Mouse (Mus musculus) liver, embryonic 16.5 days (tissue): ENCODE results near the gene Fam8a1. TPM values are rescaled to one million over a fixed set of nuclear protein-coding genes. Genes with fewer than 3 reads are reported as not detected.

Source experiments
- ATAC-seq: fragments of 200-750 bp; cut with Nextera tagmentation; 2 replicates; pipeline ENCODE4 v1.8.0; 2017; ENCODE audit warnings: low read depth, mild to moderate bottlenecking, moderate number of reproducible peaks, moderate library complexity
- H3K27ac ChIP-seq: fragments of 300-500 bp; sonication (generic); 2 replicates; pipeline ENCODE4 v1.5.1; 2014; ENCODE audit warnings: mild to moderate bottlenecking, low read length
- H3K27me3 ChIP-seq: fragments of 300-500 bp; sonication (generic); 2 replicates; pipeline ENCODE4 v1.6.1; 2014; ENCODE audit warnings: low read depth, low read length, mixed read lengths; ENCODE audit not compliant: control insufficient read depth, insufficient read depth
- H3K36me3 ChIP-seq: fragments of 300-500 bp; sonication (generic); 2 replicates; pipeline ENCODE4 v1.6.1; 2014; ENCODE audit warnings: mild to moderate bottlenecking; ENCODE audit not compliant: control insufficient read depth, insufficient read depth
- H3K4me1 ChIP-seq: fragments of 300-500 bp; sonication (generic); 2 replicates; pipeline ENCODE4 v1.6.1; 2014; ENCODE audit warnings: low read depth, low read length, mixed read lengths; ENCODE audit not compliant: control insufficient read depth
- H3K4me2 ChIP-seq: fragments of 300-500 bp; sonication (generic); 2 replicates; pipeline ENCODE4 v1.6.1; 2014; ENCODE audit warnings: low read depth, low read length, mixed read lengths
- H3K4me3 ChIP-seq: fragments of 300-500 bp; sonication (generic); 2 replicates; pipeline ENCODE4 v1.5.1; 2014; ENCODE audit warnings: low read depth, mild to moderate bottlenecking, low read length
- H3K9ac ChIP-seq: fragments of 300-500 bp; sonication (generic); 2 replicates; pipeline ENCODE4 v1.6.1; 2014; ENCODE audit warnings: low read depth, low read length
- H3K9me3 ChIP-seq: fragments of 300-500 bp; sonication (generic); replicated peaks from 2 replicates; pipeline ENCODE4 v1.6.1; 2016; ENCODE audit warnings: low read length; ENCODE audit not compliant: control insufficient read depth
- WGBS: fragments of 180-500 bp; shearing (Covaris S2); extraction: QIAGEN DNeasy Blood & Tissue Kit; methylation state at CpG from one replicate; pipeline ENCODE4 v1.1.7; 2014; ENCODE audit not compliant: insufficient replicate concordance; 5-methylcytosine and 5-hydroxymethylcytosine counted together
- polyA plus RNA-seq: library from polyadenylated mRNA; unstranded; fragments of >200 nt; fragmentation: Nextera tagmentation; extraction: Ambion mirVana; gene quantifications from 2 replicates; pipeline ENCODE4 v1.2.1, GENCODE M21; 2015

The Fam8a1 gene
- polyA plus RNA-seq, 1 experiment from 2014 or later: 2.3 TPM

DNA sequence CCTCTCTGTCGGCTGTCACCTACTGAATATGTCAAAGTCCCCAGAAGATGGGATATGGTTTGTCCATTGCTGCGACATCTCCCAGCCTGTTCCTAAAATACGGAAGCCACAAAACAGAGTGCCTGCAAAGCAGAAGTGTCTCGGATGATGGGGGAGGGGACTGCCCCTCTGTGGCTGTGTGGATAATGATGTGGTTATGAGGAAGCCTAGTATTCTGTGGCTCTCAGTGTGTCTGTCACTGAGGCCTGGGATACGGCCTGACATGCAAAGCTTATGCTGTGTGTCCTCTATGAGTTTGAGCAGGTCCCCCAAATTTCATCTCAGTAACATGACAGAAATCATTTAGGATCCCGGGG, 35.2 kb upstream of the Fam8a1 start:
- Histone ChIP-seq H3K9ac (no peak overlapping the region), H3K9me3 (no peaks in the 10 kb centered on the region), H3K27me3 (no peaks in the 10 kb centered on the region), H3K4me3 (no peak overlapping the region), H3K4me1 (no peaks in the 10 kb centered on the region), H3K36me3 (no peaks in the 10 kb centered on the region), H3K4me2 (no peak overlapping the region), H3K27ac (no peak overlapping the region)
- no peak for ATAC-seq
- WGBS: 22% methylated on average over 6 of the region's 6 CpGs

- ATAC-seq: no peak
- H3K9me3 ChIP-seq: peaks cover 3% of the 10 kb centered on the region
- no peak overlapping the region for H3K9ac ChIP-seq
- no peak overlapping the region for H3K27ac ChIP-seq
- no peak overlapping the region for H3K4me3 ChIP-seq
- no peaks in the 10 kb centered on the region for H3K36me3 ChIP-seq
- H3K4me2 ChIP-seq: no peak overlapping the region
- H3K4me1 ChIP-seq: no peaks in the 10 kb centered on the region
- WGBS: 72% methylated on average over 10 of the region's 10 CpGs
- H3K27me3 ChIP-seq: no peaks in the 10 kb centered on the region
Observed at GRCm38 (mm10) chr13:46640608-46641468, 28.5 kb upstream of the Fam8a1 start.

GRCm38 (mm10) chr13:46642318-46642717, 27.0 kb upstream of the Fam8a1 start:
- Histone ChIP-seq H3K36me3 (no peaks in the 10 kb centered on the region), H3K9ac (no peak overlapping the region), H3K27ac (no peak overlapping the region), H3K9me3 (peaks cover 3% of the 10 kb centered on the region), H3K4me2 (no peak overlapping the region), H3K4me1 (no peaks in the 10 kb centered on the region), H3K4me3 (no peak overlapping the region), H3K27me3 (no peaks in the 10 kb centered on the region)
- WGBS: 64% methylated on average over 4 of the region's 4 CpGs
- no peak for ATAC-seq

- Histone ChIP-seq H3K27ac (no peak overlapping the region), H3K9ac (no peak overlapping the region), H3K36me3 (no peaks in the 10 kb centered on the region), H3K9me3 (peaks cover 3% of the 10 kb centered on the region), H3K4me2 (no peak overlapping the region), H3K4me1 (no peaks in the 10 kb centered on the region), H3K27me3 (no peaks in the 10 kb centered on the region), H3K4me3 (no peak overlapping the region)
- no peak for ATAC-seq
- WGBS: 71% methylated on average over 6 of the region's 6 CpGs
Observed at GRCm38 (mm10) chr13:46644175-46644574, 25.1 kb upstream of the Fam8a1 start.

- Histone ChIP-seq H3K4me2 (no peak overlapping the region), H3K9ac (no peak overlapping the region), H3K27ac (no peak overlapping the region), H3K36me3 (no peaks in the 10 kb centered on the region), H3K4me1 (no peaks in the 10 kb centered on the region), H3K27me3 (no peaks in the 10 kb centered on the region), H3K4me3 (no peak overlapping the region), H3K9me3 (peaks cover 3% of the 10 kb centered on the region)
- no peak for ATAC-seq
- 75% methylated on average over 6 of the region's 6 CpGs for WGBS
Observed at GRCm38 (mm10) chr13:46645476-46645875, 23.8 kb upstream of the Fam8a1 start.

- H3K36me3 ChIP-seq: no peaks in the 10 kb centered on the region
- H3K4me2 ChIP-seq: no peak overlapping the region
- H3K4me3 ChIP-seq: no peak overlapping the region
- ATAC-seq: no peak
- H3K9ac ChIP-seq: no peak overlapping the region
- 44% methylated on average over 7 of the region's 7 CpGs for WGBS
- no peaks in the 10 kb centered on the region for H3K4me1 ChIP-seq
- H3K27me3 ChIP-seq: no peaks in the 10 kb centered on the region
- no peaks in the 10 kb centered on the region for H3K9me3 ChIP-seq
- no peak overlapping the region for H3K27ac ChIP-seq
Observed at GRCm38 (mm10) chr13:46651853-46652252, 17.5 kb upstream of the Fam8a1 start.

DNA sequence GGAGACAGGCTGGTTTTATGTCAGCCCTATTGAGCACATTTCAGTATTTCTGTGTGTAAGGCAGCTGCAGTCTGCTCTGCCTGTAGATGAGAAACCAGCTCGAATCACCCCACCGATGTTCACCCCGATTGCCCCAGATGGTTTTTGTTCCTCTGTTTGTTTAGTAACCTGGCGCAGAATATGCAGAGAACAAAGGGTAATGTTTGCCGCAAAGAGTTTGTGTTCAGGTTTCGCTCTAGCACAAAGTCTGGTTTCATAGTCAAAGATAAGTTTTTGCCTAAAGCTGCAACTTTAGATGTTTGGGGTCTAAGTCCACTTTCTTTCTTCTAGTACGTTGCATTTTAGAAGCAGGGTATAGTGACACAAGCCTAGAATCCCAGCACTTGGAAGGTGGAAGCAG, 16.7 kb upstream of the Fam8a1 start:
- no peaks in the 10 kb centered on the region for H3K27me3 ChIP-seq
- H3K9ac ChIP-seq: no peak overlapping the region
- no peak overlapping the region for H3K4me2 ChIP-seq
- WGBS: 68% methylated on average over 7 of the region's 7 CpGs
- H3K9me3 ChIP-seq: no peaks in the 10 kb centered on the region
- no peak for ATAC-seq
- no peak overlapping the region for H3K4me3 ChIP-seq
- no peaks in the 10 kb centered on the region for H3K4me1 ChIP-seq
- H3K36me3 ChIP-seq: no peaks in the 10 kb centered on the region
- no peak overlapping the region for H3K27ac ChIP-seq

DNA sequence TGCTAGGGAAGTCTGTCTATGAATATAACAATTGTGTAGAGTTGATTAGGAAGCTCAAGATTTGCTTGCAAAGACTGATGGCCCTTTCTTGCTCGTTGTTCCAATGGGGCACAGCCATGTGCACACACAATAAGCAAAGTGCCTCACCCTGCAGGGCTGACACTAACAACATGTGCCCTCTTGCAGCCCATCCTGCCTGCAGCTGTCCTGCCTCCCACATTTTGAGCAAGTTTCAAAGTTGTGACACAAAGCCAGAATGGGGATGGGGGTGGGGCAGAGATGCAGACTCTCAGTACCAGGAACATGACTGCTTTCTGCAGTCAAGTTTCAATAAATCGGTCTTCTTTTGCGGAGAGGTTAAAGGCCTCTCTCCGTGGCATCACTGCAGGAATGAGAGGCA, 15.7 kb upstream of the Fam8a1 start:
- Histone ChIP-seq H3K4me3 (no peak overlapping the region), H3K36me3 (no peaks in the 10 kb centered on the region), H3K9me3 (no peaks in the 10 kb centered on the region), H3K27me3 (no peaks in the 10 kb centered on the region), H3K27ac (no peak overlapping the region), H3K9ac (no peak overlapping the region), H3K4me2 (no peak overlapping the region), H3K4me1 (no peaks in the 10 kb centered on the region)
- no peak for ATAC-seq
- 67% methylated on average over 4 of the region's 4 CpGs for WGBS

DNA sequence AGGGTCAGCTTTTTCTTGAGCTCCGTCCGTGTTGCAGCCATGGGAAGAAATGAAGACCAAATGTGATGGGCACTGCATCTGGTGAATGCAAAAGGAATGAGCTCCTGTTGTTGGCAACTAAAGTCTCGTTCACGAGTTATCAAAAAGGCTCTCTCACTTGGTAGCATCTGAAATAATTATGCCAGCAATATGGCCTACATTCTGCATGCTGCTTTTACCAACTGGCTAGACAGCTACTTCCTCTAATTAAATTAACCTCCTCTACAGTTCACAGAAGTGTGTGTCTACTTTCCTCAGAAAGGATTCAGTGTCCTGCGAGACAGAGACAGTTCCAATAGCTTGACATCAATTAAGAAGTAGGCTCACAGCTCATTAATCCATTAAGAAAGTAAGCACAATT, 14.8 kb upstream of the Fam8a1 start:
- Histone ChIP-seq H3K4me3 (no peak overlapping the region), H3K4me1 (no peaks in the 10 kb centered on the region), H3K9me3 (no peaks in the 10 kb centered on the region), H3K27ac (no peak overlapping the region), H3K9ac (no peak overlapping the region), H3K36me3 (no peaks in the 10 kb centered on the region), H3K4me2 (no peak overlapping the region), H3K27me3 (no peaks in the 10 kb centered on the region)
- 62% methylated on average over 5 of the region's 5 CpGs for whole genome bisulfite sequencing
- ATAC-seq: no peak
